In the genomic region with DNA sequence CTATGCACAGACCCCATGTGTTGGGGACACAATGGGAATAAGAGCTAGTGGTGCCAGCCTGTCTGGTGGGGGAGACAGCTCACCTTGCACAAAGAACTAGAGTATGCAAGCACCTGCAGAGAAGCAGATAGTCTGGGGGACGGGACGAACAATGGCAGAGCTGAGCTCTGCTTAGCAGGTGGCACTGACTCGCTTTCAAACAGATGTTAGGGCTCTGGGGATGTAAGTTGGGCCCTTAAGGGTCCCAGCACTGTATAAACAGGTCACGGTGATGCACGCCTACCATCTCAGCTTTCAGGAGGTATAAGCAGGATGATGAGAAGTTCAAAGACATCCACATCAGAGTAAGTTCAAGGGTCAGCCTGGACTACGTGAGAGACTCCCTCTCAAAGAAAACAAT, we compare ENCODE assay signal across 17 mouse cellular contexts.
"Had no signal": no experiment of that assay in that cellular context is flagged by ENCODE, and none has a peak within 500 bp of the region (broad histone marks: within the 10 kb centered on the region; RNA-seq: fewer than 3 reads in every experiment).

No protein-coding gene starts in this region.

- DNase-seq: kidney, adult 11 months; kidney, adult 8-10 months; kidney, postnatal 10 days; kidney, postnatal 36 days; left cerebral cortex, postnatal 4 days; liver, postnatal 0 days; lung, embryonic 14.5 days had no signal

- H3K4me2 ChIP-seq: kidney, embryonic 15.5 days; limb, embryonic 12.5 days; limb, embryonic 15.5 days; liver, embryonic 11.5 days; lung, embryonic 14.5 days; midbrain, embryonic 12.5 days had no signal

- H3K9me3 ChIP-seq: kidney, embryonic 15.5 days; limb, embryonic 12.5 days; limb, embryonic 15.5 days; midbrain, embryonic 12.5 days had no signal

- H3K9ac ChIP-seq: kidney, embryonic 15.5 days; limb, embryonic 12.5 days; limb, embryonic 15.5 days; liver, embryonic 14.5 days; liver, postnatal 0 days; lung, embryonic 14.5 days; midbrain, embryonic 12.5 days had no signal

- ATAC-seq: liver, postnatal 0 days; lung, postnatal 0 days; midbrain, embryonic 16.5 days had no signal

- H3K4me3 ChIP-seq: kidney, embryonic 15.5 days; limb, embryonic 12.5 days; limb, embryonic 15.5 days; midbrain, embryonic 12.5 days had no signal

- H3K27ac ChIP-seq: kidney, embryonic 15.5 days; limb, embryonic 12.5 days; limb, embryonic 15.5 days; liver, embryonic 14.5 days; macrophage; midbrain, embryonic 12.5 days; stomach, postnatal 0 days had no signal

- H3K36me3 ChIP-seq: kidney, embryonic 15.5 days; limb, embryonic 12.5 days; limb, embryonic 15.5 days; midbrain, embryonic 12.5 days had no signal
